Mouse (Mus musculus) CH12.LX (cell line): Measurements from ENCODE around the gene Ccdc151. TPM values are rescaled to one million over a fixed set of nuclear protein-coding genes. Genes with fewer than 3 reads are reported as not detected.
A peak's percentile ranks its signal among the peaks of the same experiment; 100 is the strongest.

ENCODE experiments used
- DNase-seq: peaks from one replicate; pipeline ENCODE4 v3.0.0-alpha.2; 2013; ENCODE audit errors: extremely low read depth
- H3K27ac ChIP-seq: 2 replicates; pipeline ENCODE4 v1.5.1; 2012; ENCODE audit warnings: low read depth, mild to moderate bottlenecking, control low read depth, moderate library complexity; ENCODE audit not compliant: insufficient read depth
- H3K27me3 ChIP-seq: replicated peaks from 2 replicates; pipeline ENCODE3; 2012; ENCODE audit warnings: inconsistent platforms
- H3K36me3 ChIP-seq, 2 experiments: replicated peaks in 1 of 2; 2 replicates each; pipeline versions ENCODE3 to v1.6.1; 2012; ENCODE audit warnings: inconsistent platforms in 1 of 2, low read length in 1 of 2, mild to moderate bottlenecking in 1 of 2, mixed read lengths in 1 of 2, moderate library complexity in 1 of 2; ENCODE audit not compliant: control insufficient read depth in 1 of 2, insufficient read depth in 1 of 2
- H3K4me1 ChIP-seq, 2 experiments: 2 replicates each; pipeline ENCODE4 v1.6.1; 2012; ENCODE audit warnings: inconsistent platforms in 1 of 2, moderate library complexity in 1 of 2; ENCODE audit not compliant: insufficient read depth in 2 of 2, control insufficient read depth in 1 of 2
- H3K4me2 ChIP-seq: 2 replicates; pipeline ENCODE4 v1.6.1; 2012; ENCODE audit warnings: low read depth, mild to moderate bottlenecking, control low read depth; ENCODE audit not compliant: poor library complexity, insufficient read depth, severe bottlenecking
- H3K4me3 ChIP-seq, 3 experiments: fragments of 150-350 bp in 1 of 3; sonication (generic) in 1 of 3; replicated peaks in 1 of 3; 2 replicates each; pipeline versions ENCODE3 to v1.5.1; 2011 to 2012; ENCODE audit warnings: low read depth in 2 of 3, low read length in 2 of 3, mild to moderate bottlenecking in 2 of 3, moderate library complexity in 2 of 3, control low read depth in 1 of 3, improper control_type of control experiment in 1 of 3, inconsistent platforms in 1 of 3, mixed read lengths in 1 of 3; ENCODE audit not compliant: poor library complexity in 1 of 3
- H3K79me2 ChIP-seq: replicated peaks from 2 replicates; pipeline ENCODE4 v1.6.1; 2012; ENCODE audit warnings: mild to moderate bottlenecking, moderate library complexity; ENCODE audit not compliant: control insufficient read depth, poor library complexity, insufficient read depth, severe bottlenecking; ENCODE audit errors: extremely low read depth
- H3K9ac ChIP-seq: 2 replicates; pipeline ENCODE4 v1.6.1; 2012; ENCODE audit warnings: low read depth, mild to moderate bottlenecking, control low read depth, moderate library complexity; ENCODE audit not compliant: insufficient read depth
- H3K9me3 ChIP-seq: replicated peaks from 2 replicates; pipeline ENCODE3; 2012; ENCODE audit warnings: low read length, inconsistent platforms, mixed read lengths
- BHLHE40 ChIP-seq: IDR thresholded peaks from 2 replicates; pipeline ENCODE4 v1.6.1; 2011; ENCODE audit warnings: mild to moderate bottlenecking, low read depth, low read length, improper control_type of control experiment
- CHD1 ChIP-seq: IDR thresholded peaks from 2 replicates; pipeline ENCODE4 v1.6.1; 2012; ENCODE audit warnings: low read depth, low read length, improper control_type of control experiment, inconsistent platforms
- CHD2 ChIP-seq: IDR thresholded peaks from 2 replicates; pipeline ENCODE4 v1.6.1; 2011; ENCODE audit warnings: low read length, improper control_type of control experiment
- CTCF ChIP-seq, 2 experiments: IDR thresholded peaks in 1 of 2; conservative IDR thresholded peaks in 1 of 2; 2 replicates each; pipeline ENCODE4 v1.5.1; 2011 to 2012; ENCODE audit warnings: low read depth in 2 of 2, low read length in 2 of 2, improper control_type of control experiment in 1 of 2, inconsistent platforms in 1 of 2, mild to moderate bottlenecking in 1 of 2, moderate library complexity in 1 of 2
- E2F4 ChIP-seq: IDR thresholded peaks from 2 replicates; pipeline ENCODE4 v1.6.1; 2011; ENCODE audit warnings: low read depth, low read length, improper control_type of control experiment; ENCODE audit not compliant: insufficient replicate concordance
- ELF1 ChIP-seq: IDR thresholded peaks from 2 replicates; pipeline ENCODE4 v1.6.1; 2014; ENCODE audit warnings: low read depth, mild to moderate bottlenecking, inconsistent platforms, low read length, improper control_type of control experiment
- EP300 ChIP-seq: IDR thresholded peaks from 2 replicates; pipeline ENCODE4 v1.6.1; 2011; ENCODE audit warnings: low read length, improper control_type of control experiment
- ETS1 ChIP-seq: conservative IDR thresholded peaks from 2 replicates; pipeline ENCODE4 v1.6.1; 2012; ENCODE audit warnings: low read depth, mild to moderate bottlenecking, inconsistent platforms, low read length, improper control_type of control experiment, moderate library complexity
- GABPA ChIP-seq: IDR thresholded peaks from 2 replicates; pipeline ENCODE4 v1.6.1; 2012; ENCODE audit warnings: low read depth, low read length, improper control_type of control experiment, inconsistent platforms; ENCODE audit not compliant: insufficient replicate concordance
- HCFC1 ChIP-seq: IDR thresholded peaks from 2 replicates; pipeline ENCODE4 v1.6.1; 2012; ENCODE audit warnings: low read depth, mild to moderate bottlenecking, inconsistent platforms, low read length, improper control_type of control experiment
- IRF4 ChIP-seq: IDR thresholded peaks from 2 replicates; pipeline ENCODE4 v1.6.1; 2014; ENCODE audit warnings: low read depth, mild to moderate bottlenecking, inconsistent platforms, low read length, improper control_type of control experiment
- JUN ChIP-seq: IDR thresholded peaks from 2 replicates; pipeline ENCODE4 v1.6.1; 2011; ENCODE audit warnings: low read depth, mild to moderate bottlenecking, low read length, improper control_type of control experiment, moderate library complexity; ENCODE audit not compliant: insufficient read depth
- JUND ChIP-seq: conservative IDR thresholded peaks from 2 replicates; pipeline ENCODE4 v1.6.1; 2011; ENCODE audit warnings: low read depth, low read length, improper control_type of control experiment
- MAFK ChIP-seq: IDR thresholded peaks from 2 replicates; pipeline ENCODE4 v1.6.1; 2011; ENCODE audit warnings: low read length, improper control_type of control experiment; ENCODE audit not compliant: insufficient replicate concordance
- MAX ChIP-seq: IDR thresholded peaks from 2 replicates; pipeline ENCODE4 v1.6.1; 2011; ENCODE audit warnings: low read length, improper control_type of control experiment
- MAZ ChIP-seq: IDR thresholded peaks from 2 replicates; pipeline ENCODE4 v1.6.1; 2012; ENCODE audit warnings: low read depth, mild to moderate bottlenecking, inconsistent platforms, low read length, improper control_type of control experiment, moderate library complexity
- MEF2A ChIP-seq: IDR thresholded peaks from 2 replicates; pipeline ENCODE4 v1.6.1; 2014; ENCODE audit warnings: low read depth, mild to moderate bottlenecking, inconsistent platforms, low read length, improper control_type of control experiment, borderline replicate concordance
- MXI1 ChIP-seq: IDR thresholded peaks from 2 replicates; pipeline ENCODE4 v1.6.1; 2011; ENCODE audit warnings: mild to moderate bottlenecking, low read depth, low read length, improper control_type of control experiment
- MYC ChIP-seq: IDR thresholded peaks from 2 replicates; pipeline ENCODE4 v1.6.1; 2011; ENCODE audit warnings: low read depth, mild to moderate bottlenecking, improper control_type of control experiment, low read length
- NELFE ChIP-seq: IDR thresholded peaks from 2 replicates; pipeline ENCODE4 v1.6.1; 2011; ENCODE audit warnings: low read depth, low read length, improper control_type of control experiment
- NRF1 ChIP-seq: IDR thresholded peaks from 2 replicates; pipeline ENCODE4 v1.6.1; 2014; ENCODE audit warnings: low read depth, mild to moderate bottlenecking, inconsistent platforms, low read length, improper control_type of control experiment, moderate library complexity
- PAX5 ChIP-seq: IDR thresholded peaks from 2 replicates; pipeline ENCODE4 v1.6.1; 2012; ENCODE audit warnings: low read length, inconsistent platforms, mixed read lengths
- POLR2A ChIP-seq: IDR thresholded peaks from 2 replicates; pipeline ENCODE4 v1.6.1; 2011; ENCODE audit warnings: low read depth, mild to moderate bottlenecking, improper control_type of control experiment, low read length
- POLR2AphosphoS2 ChIP-seq: IDR thresholded peaks from 2 replicates; pipeline ENCODE4 v1.6.1; 2011; ENCODE audit warnings: low read depth, low read length, improper control_type of control experiment
- RAD21 ChIP-seq: IDR thresholded peaks from 2 replicates; pipeline ENCODE4 v1.6.1; 2011; ENCODE audit warnings: low read depth, mild to moderate bottlenecking, low read length, improper control_type of control experiment, moderate library complexity
- RCOR1 ChIP-seq: conservative IDR thresholded peaks from 2 replicates; pipeline ENCODE4 v1.6.1; 2012; ENCODE audit warnings: low read depth, mild to moderate bottlenecking, inconsistent platforms, low read length, improper control_type of control experiment
- SIN3A ChIP-seq: IDR thresholded peaks from 2 replicates; pipeline ENCODE4 v1.6.1; 2012; ENCODE audit warnings: low read length, improper control_type of control experiment, inconsistent platforms
- SMC3 ChIP-seq: IDR thresholded peaks from 2 replicates; pipeline ENCODE4 v1.6.1; 2011; ENCODE audit warnings: low read depth, low read length, improper control_type of control experiment
- TBP ChIP-seq: conservative IDR thresholded peaks from 2 replicates; pipeline ENCODE4 v1.6.1; 2011; ENCODE audit warnings: low read depth, low read length, improper control_type of control experiment
- TCF12 ChIP-seq: IDR thresholded peaks from 2 replicates; pipeline ENCODE4 v1.6.1; 2014; ENCODE audit warnings: low read depth, mild to moderate bottlenecking, inconsistent platforms, low read length, improper control_type of control experiment
- UBTF ChIP-seq: IDR thresholded peaks from 2 replicates; pipeline ENCODE4 v1.6.1; 2012; ENCODE audit warnings: low read depth, mild to moderate bottlenecking, inconsistent platforms, low read length, improper control_type of control experiment, moderate library complexity
- USF1 ChIP-seq: IDR thresholded peaks from 2 replicates; pipeline ENCODE4 v1.6.1; 2014; ENCODE audit warnings: low read depth, mild to moderate bottlenecking, inconsistent platforms, low read length, improper control_type of control experiment
- USF2 ChIP-seq: conservative IDR thresholded peaks from 2 replicates; pipeline ENCODE4 v1.6.1; 2011; ENCODE audit warnings: low read depth, low read length, improper control_type of control experiment
- ZC3H11A ChIP-seq: IDR thresholded peaks from 2 replicates; pipeline ENCODE4 v1.6.1; 2012; ENCODE audit warnings: low read depth, mild to moderate bottlenecking, inconsistent platforms, low read length, improper control_type of control experiment
- ZKSCAN1 ChIP-seq: IDR thresholded peaks from 2 replicates; pipeline ENCODE4 v1.6.1; 2012; ENCODE audit warnings: low read depth, inconsistent platforms, low read length, improper control_type of control experiment, borderline replicate concordance
- ZMIZ1 ChIP-seq: IDR thresholded peaks from 2 replicates; pipeline ENCODE4 v1.6.1; 2012; ENCODE audit warnings: low read depth, mild to moderate bottlenecking, inconsistent platforms, low read length, improper control_type of control experiment
- ZNF384 ChIP-seq: IDR thresholded peaks from 2 replicates; pipeline ENCODE4 v1.6.1; 2012; ENCODE audit warnings: low read depth, low read length, improper control_type of control experiment, inconsistent platforms
- dilution Hi-C: fragments of 300-500 bp; cut with MboI; formaldehyde crosslinking; loops from 2 replicates; pipeline ENCODE4 v1.14.3; 2020; ENCODE audit warnings: low sequenced_read_pairs; ENCODE audit not compliant: extremely low pct_unique_long_range_greater_than_20kb, extremely low pct_ligation_motif_present
- in situ Hi-C: fragments of 300-500 bp; cut with MboI; formaldehyde crosslinking; loops from 3 replicates; pipeline ENCODE4 v1.14.3; 2019; ENCODE audit warnings: low sequenced_read_pairs, low pct_ligation_motif_present, low pct_unique_long_range_greater_than_20kb, mixed read lengths
- polyA plus RNA-seq: library from polyadenylated mRNA; unstranded; fragments of >175 nt; gene quantifications from 2 replicates; pipeline ENCODE4 v1.2.1, GENCODE M21; 2012; ENCODE audit warnings: low read depth; ENCODE audit not compliant: insufficient read length
- total RNA-seq, 2 experiments: library from RNA; depleted of rRNA; stranded (reverse); fragments of 300-350 nt in 1 of 2; fragments of >200 nt in 1 of 2; gene quantifications; 2 replicates each; pipeline ENCODE4 v1.2.3; 2012 to 2014

Gene Ccdc151
- 0.21 and 0.25 TPM in 2 replicates for total RNA-seq (2012; rRNA removed)
- total RNA-seq (2014; rRNA removed) = 0.13 and 0.20 TPM in 2 replicates
- polyA plus RNA-seq = 0.16 and 0.23 TPM in 2 replicates

GRCm38 (mm10) chr9:22002194-22003162 is at the start of gene Ccdc151, which contains the start of gene Prkcsh:
Gene Ccdc151, minus strand, starts transcription at chr9:22002634.
Gene Prkcsh, plus strand, starts transcription at chr9:22002806.
- in situ Hi-C loops = loop anchor here (5.0 kb wide), 1 partner anchor 40 kb away; the partner anchor contains the start of gene Epor
- Histone ChIP-seq H3K79me2 (peaks cover 13% of the 10 kb centered on the region; the same call in 1 of the 2 replicates), H3K27ac (peak within 1 kb of the TSS; percentile 48), H3K36me3 (peaks cover 34 to 38% of the 10 kb centered on the region in 2 experiments), H3K9me3 (no peaks in the 10 kb centered on the region), H3K4me2 (peak within 1 kb of the TSS; percentile 93), H3K4me3 (peak within 1 kb of the TSS; percentile 83 to 99 (median 89)), H3K4me1 (peaks cover 8 to 36% of the 10 kb centered on the region in 2 experiments), H3K9ac (peak within 1 kb of the TSS; percentile 84), H3K27me3 (peaks cover 22% of the 10 kb centered on the region)
- peak; percentile 99 for DNase-seq
- dilution Hi-C loops = no loop called here
- TF ChIP-seq CHD2 = peak; percentile 10; the same call in 1 of the 2 replicates
- TF ChIP-seq ELF1 = peak; percentile 90
- TF ChIP-seq JUND = no peak
- TF ChIP-seq RAD21 = no peak
- TF ChIP-seq NELFE = peak; percentile 88
- TF ChIP-seq SIN3A = peak; percentile 83
- peak; percentile 89 for TF ChIP-seq MYC
- peak; percentile 43; the same call in 1 of the 2 replicates for TF ChIP-seq MAZ
- peak; percentile 54; the same call in 1 of the 2 replicates for TF ChIP-seq MEF2A
- TF ChIP-seq UBTF = no peak
- TF ChIP-seq ZMIZ1 = peak; percentile 59; the same call in 1 of the 2 replicates
- no peak for TF ChIP-seq SMC3
- no peak for TF ChIP-seq JUN
- peak; percentile 95 for TF ChIP-seq NRF1
- TF ChIP-seq MAX = peak; percentile 98
- no peak for TF ChIP-seq MAFK
- TF ChIP-seq POLR2A = peak; percentile 89
- TF ChIP-seq CHD1 = no peak
- TF ChIP-seq ETS1 = 0 out of 2 replicates have a peak, but pooled peaks have one; percentile 15
- TF ChIP-seq HCFC1 = peak; percentile 97
- peak; percentile 99 for TF ChIP-seq USF2
- peak; percentile 74; the same call in 1 of the 2 replicates for TF ChIP-seq POLR2AphosphoS2
- no peak for TF ChIP-seq E2F4
- no peak for TF ChIP-seq ZKSCAN1
- TF ChIP-seq PAX5 = no peak
- peak; percentile 82 for TF ChIP-seq BHLHE40
- TF ChIP-seq MXI1 = peak; percentile 98
- no peak for TF ChIP-seq EP300
- no peak for TF ChIP-seq CTCF (conservative IDR thresholded peaks at IDR 0.05 in 1 of 2, IDR thresholded peaks at IDR 0.05 in 1 of 2; ENCODE audit: low read depth in 2 of 2, low read length in 2 of 2)
- TF ChIP-seq GABPA = no peak; the same call in 1 of the 2 replicates
- TF ChIP-seq TBP = peak; percentile 83
- peak; percentile 69; the same call in 1 of the 2 replicates for TF ChIP-seq IRF4
- peak; percentile 100 for TF ChIP-seq USF1
- peak; percentile 99 for TF ChIP-seq ZC3H11A
- no peak for TF ChIP-seq ZNF384
- TF ChIP-seq RCOR1 = peak; percentile 100
- peak; percentile 67; the same call in 1 of the 2 replicates for TF ChIP-seq TCF12
